Mouse (Mus musculus) left cerebral cortex, adult 11 months (tissue): Measurements from ENCODE around the gene Nmral1.
"Not testable (repeated sequence)": the region's sequence is repeated elsewhere in the genome, so short reads cannot be mapped to it uniquely, and the experiment has no call there.

Experiments used
- DNase-seq: peaks from one replicate; pipeline ENCODE4 v3.0.0; 2022; ENCODE audit warnings: low spot score

The Nmral1 gene

GRCm38 (mm10) chr16:4718753-4719518, at the start of gene Nmral1:
TSS of gene Nmral1 (minus strand) at chr16:4719356.
- peak; percentile 55 for DNase-seq

DNA sequence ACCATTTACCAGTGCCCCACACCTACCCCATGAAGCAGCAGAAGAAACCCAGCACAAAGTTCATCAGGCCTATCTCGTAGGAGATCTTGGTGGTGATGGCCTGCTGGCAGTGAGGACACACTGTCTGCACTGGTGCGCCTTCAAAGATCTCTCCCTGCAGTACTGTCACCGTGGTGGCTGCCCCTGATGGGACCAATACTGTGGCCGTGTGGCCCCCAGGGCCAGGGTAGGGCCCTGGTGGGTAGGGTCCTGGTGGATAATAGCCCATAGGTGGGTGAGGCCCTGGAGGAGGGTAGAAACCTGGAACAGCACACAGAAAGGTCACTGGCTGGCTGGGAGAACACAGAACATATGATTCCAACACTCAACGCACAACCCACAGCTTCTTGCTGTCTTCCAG, 49.6 kb upstream of the Nmral1 start:
- DNase-seq: no peak

DNA sequence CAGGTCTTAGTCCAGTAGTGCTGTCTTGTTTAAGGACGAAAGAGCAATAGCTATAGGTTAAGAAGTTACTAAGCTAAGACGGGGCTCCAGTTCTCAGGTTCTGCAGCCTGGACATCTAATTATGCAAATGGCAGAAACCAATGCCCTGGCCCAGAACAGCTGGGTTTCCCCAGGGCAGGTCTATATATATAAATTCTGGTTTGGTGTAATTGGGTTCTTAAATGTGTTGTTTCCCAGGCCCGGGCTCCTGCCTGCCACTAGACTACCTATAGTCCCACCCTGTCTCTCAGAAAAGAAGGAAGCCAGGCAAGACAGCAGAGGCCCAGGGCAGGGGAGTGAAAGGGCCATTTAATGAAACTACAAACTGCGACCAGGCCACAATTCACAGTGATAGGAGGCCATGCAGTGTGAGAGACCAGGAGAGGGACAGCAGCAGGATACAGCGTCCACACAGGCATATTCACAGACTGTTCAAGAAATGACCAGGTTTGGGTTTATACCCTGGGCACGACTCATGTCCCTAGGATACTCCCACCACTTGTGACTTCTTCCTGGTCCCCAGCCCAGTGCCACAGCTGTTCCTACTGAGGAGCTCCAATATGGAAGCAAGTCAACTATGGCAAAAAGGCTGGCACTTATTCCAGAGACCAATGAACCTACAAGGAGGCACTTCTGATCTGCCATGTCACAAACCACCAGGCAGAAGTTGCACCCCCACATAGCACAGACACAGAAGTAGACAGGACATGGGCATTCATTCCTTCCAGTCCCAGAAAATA, 48.0 kb upstream of the Nmral1 start:
- no peak for DNase-seq

- DNase-seq: no peak
These were observed 46.7 kb upstream of the Nmral1 start for GRCm38 (mm10) chr16:4765852-4766251.

DNA sequence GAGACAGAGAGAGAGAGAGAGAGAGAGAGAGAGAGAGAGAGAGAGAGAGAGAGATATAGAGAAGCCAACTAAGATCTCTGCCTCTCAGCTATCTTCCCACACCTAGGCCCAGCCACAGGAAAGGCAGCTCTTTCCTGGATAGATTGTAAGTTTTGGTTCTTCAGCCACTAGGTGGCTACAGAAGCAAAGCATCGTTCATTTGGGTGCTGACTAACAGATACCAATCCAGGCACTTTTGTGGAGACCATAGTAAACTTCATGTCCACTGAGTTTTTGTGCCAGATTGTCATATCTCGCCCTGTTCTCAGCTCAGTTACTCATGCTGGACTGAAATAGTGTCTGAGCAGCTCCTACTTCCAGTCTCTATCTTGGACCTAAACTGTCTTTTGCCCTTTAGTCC, 44.1 kb upstream of the Nmral1 start:
- peak; percentile 41 for DNase-seq

- no peak for DNase-seq
These were observed 43.3 kb upstream of the Nmral1 start for GRCm38 (mm10) chr16:4762437-4762836.

GRCm38 (mm10) chr16:4756660-4757335, 37.6 kb upstream of the Nmral1 start:
- DNase-seq: not testable (repeated sequence)

GRCm38 (mm10) chr16:4754045-4754444, 34.9 kb upstream of the Nmral1 start:
- DNase-seq: no peak

- no peak for DNase-seq
These were observed 33.0 kb upstream of the Nmral1 start for GRCm38 (mm10) chr16:4752155-4752554.

GRCm38 (mm10) chr16:4742186-4742585, 23.0 kb upstream of the Nmral1 start:
- DNase-seq: no peak

- no peak for DNase-seq
These were observed 20.8 kb upstream of the Nmral1 start for GRCm38 (mm10) chr16:4739994-4740393.

DNA sequence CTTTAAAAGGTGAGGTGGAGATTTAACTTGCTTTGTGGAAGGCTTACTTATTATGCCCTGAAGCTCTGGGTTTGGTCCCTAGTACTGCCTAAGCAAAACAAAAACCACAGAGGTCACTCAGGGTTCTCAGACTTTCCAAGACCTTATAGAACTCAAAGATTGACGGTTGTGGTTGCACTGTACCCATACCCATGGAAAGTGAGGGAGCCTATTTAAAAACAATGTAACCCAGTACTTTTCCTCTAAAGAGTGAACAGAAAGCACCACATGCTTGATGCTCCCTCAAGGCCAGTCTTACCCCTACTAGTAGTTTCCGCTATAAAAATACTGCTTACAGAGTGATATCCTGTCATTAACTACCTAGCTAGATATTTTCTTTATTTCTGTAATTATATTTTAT, 17.1 kb upstream of the Nmral1 start:
- no peak for DNase-seq

GRCm38 (mm10) chr16:4730776-4731358, 11.7 kb upstream of the Nmral1 start:
- no peak for DNase-seq

- DNase-seq: no peak
These were observed 8.8 kb upstream of the Nmral1 start for GRCm38 (mm10) chr16:4727963-4728362.

- DNase-seq: no peak
These were observed 8.4 kb upstream of the Nmral1 start for GRCm38 (mm10) chr16:4727526-4727925.

DNA sequence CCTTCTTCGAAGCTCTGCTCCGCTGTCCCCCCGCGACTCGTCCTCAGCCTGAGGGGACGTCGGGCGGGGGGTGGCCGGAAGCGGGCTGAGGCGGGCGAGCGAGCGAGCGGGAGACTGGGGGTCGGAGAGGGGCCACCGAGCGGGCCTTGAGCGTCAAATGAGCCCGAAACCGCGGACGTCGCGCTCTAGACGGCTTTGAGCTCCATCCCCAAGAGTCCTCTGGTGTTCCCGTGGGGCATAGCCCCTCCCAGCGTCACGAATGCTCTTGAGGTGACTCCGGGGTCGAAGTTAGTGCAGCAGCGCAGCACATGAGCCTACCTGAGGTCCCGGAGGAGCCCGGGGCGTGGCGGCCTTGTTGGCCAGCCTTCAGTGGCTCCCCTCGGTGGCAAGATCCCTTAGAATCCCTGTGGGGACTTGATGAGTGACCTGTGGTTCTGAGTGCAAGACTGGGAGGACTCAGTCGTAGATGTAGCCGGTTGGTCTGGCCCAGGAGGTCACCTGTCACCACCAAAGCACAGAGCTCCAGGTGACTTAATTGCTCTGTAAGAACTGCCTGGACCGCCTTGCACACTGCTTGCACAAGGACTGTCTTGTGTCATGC, 7.5 kb upstream of the Nmral1 start:
- DNase-seq: no peak

GRCm38 (mm10) chr16:4725780-4726527, 6.8 kb upstream of the Nmral1 start, which contains the start of gene Hmox2:
TSS of gene Hmox2 (plus strand) at chr16:4726361.
- DNase-seq: peak; percentile 82

DNA sequence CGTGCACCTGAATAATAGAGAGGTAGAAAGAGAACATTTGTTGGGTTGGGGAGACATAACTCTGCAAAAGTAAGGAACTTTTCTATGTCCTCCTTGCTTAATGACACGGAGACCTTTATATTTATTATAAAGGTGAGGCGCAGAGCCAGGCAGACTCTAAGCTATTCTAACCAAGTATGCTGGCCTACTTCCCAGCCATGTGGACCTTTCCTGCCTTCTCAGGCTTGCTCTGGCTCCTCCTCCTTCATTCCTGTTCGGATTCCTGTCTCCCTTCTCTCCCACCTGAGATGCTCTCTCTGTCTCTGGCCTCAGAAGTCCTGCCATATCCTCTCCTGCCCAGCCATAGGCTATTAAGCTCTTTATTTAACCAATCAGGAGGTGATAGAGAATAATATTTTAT, 6.1 kb upstream of the Nmral1 start:
- no peak for DNase-seq

DNA sequence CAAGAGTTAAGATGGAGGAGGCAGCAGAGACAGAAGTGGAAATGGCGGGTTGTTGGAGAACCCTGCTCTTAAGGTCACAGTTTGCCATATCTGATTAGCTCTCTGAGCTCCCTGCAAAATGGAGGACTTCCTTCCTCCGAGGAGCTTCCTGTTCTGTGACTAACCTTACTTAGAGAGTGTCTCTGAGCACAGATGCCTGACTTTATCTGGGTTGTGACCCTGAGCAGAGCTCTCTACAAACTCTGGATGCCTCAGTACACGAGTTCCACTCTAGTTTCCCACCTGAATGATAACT, 3.7 kb upstream of the Nmral1 start:
- DNase-seq: no peak

- no peak for DNase-seq
These were observed 3.2 kb upstream of the Nmral1 start for GRCm38 (mm10) chr16:4722128-4722914.

DNA sequence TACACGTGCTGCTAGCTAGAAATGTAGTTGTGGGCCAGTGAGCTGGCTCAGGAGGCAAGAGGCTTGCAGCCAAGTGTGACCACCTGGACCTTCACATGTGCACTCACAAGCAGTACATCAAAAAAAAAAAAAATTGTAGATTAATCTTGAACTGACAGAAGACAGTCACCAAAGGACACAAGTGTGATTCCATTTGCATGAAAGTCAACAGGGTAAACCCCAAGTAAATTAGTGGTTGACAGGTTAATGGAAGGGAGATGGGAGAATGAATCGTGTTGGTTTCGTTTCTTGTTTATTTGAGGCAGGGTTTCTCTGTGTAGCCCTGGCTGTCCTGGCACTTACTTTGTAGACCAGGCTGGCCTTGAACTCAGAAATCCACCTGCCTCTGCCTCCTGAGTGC, 1.3 kb downstream of the Nmral1 start:
- no peak for DNase-seq
